Mouse (Mus musculus) leukemia stem cell, adult 10-12 weeks (primary cell): ENCODE results near the gene Gm8914. TPM values are rescaled to one million over a fixed set of nuclear protein-coding genes. Genes with fewer than 3 reads are reported as not detected.

Experiments used
- polyA plus RNA-seq: library from polyadenylated mRNA; stranded (reverse); fragments of >175 nt; gene quantifications from 2 replicates; pipeline ENCODE4 v1.2.3, GENCODE M21; 2012; ENCODE audit warnings: low replicate concordance

Gene Gm8914
- not detected in 2 replicates for polyA plus RNA-seq

GRCm38 (mm10) chrX:91479826-91480225, at the start of gene Gm8914:
TSS of gene Gm8914 (plus strand) at chrX:91480126.

Other genes with a start within 250 kb of the Gm8914 start
- gene Mageb2, start 148.4 kb upstream of the Gm8914 start, polyA plus RNA-seq: not detected in 2 replicates
- not detected in 2 replicates for gene Gm5072, start 87.6 kb upstream of the Gm8914 start, polyA plus RNA-seq
- gene 1700084M14Rik, start 95.8 kb downstream of the Gm8914 start, polyA plus RNA-seq: not detected in 2 replicates
- gene Gm14781, start 152.1 kb downstream of the Gm8914 start, polyA plus RNA-seq: not detected in 2 replicates